Mouse (Mus musculus) ES-CJ7 (cell line): ENCODE measurements around the gene 2210016L21Rik.

Experiments
- DNase-seq: peaks from one replicate; pipeline ENCODE4 v3.0.0; 2011; ENCODE audit warnings: low read depth, low spot score

The 2210016L21Rik gene

DNA sequence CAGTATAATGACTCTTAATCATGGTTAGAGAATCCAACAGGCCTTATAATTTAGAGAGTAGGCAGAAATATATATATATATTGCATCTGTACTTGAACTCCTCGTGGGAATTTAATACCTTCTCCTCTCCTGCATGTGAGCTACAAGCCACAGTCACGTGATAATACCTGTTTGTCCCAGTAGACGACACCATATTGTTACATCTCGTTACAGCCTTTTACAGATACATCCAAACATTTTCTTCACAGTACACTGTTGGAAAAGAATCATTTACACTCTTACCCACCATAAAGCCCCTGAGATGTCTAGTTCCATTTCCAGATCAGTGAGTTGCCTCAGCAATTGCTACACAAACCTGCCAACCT, 790 bp downstream of the 2210016L21Rik start:
- no peak for DNase-seq

DNA sequence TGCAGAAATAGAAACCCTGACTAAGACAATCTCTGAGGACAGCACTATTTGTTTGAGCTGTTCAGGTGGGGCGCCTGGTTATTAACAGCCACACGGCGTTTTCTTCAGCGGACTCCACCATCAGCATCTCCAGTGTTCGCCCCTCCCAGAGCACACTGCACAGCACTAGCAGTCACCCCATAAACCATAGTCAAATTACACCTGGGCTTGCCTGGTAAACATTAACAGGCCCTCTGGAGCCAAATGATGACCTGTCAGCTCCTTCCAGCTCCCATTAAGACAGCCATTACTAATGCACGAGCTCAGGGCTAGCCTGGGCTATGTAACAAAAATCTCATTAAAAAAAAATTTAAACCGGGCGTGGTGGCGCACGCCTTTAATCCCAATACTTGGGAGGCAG, 3.1 kb downstream of the 2210016L21Rik start:
- DNase-seq, result no peak

DNA sequence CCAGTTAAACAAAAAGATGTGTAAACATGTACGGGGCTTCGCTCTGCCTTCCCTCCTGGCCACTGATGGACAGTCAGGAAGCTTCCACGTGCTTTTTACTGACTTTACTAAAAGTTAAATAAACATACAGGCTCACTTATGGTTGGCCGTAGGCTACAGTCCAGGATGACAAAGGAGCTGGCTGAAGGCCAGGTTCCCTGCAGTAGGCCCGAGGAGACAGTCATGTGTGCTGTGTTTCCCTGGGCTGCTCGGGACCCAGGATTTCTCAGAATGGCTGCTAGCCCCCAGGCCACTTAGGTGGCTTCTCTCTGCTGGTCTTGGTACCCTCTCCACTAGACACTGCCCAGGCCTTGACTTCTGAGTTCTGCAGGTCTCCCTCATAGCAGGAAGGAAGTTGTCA, 6.9 kb downstream of the 2210016L21Rik start:
- DNase-seq, result no peak

DNA sequence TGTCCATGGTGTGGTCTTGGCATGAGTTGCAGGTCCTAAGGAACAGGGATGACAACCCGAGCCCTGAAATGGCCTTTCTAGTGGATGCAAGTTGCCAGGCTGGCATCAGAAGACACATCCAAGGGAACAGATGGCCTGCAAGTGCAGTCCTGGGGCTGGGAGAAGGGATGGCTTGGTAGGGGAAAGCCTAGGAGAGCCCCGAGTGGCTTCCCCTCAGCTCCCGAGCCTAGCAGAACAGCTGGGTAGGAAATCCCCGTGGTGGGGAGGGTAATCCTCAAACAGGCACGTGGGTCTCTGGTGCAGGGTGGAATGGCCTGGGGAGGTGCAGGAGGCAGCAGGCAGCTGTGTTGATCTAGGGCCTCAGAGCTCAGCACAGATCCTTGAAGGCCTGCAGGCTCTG, 7.4 kb downstream of the 2210016L21Rik start:
- no peak for DNase-seq

DNA sequence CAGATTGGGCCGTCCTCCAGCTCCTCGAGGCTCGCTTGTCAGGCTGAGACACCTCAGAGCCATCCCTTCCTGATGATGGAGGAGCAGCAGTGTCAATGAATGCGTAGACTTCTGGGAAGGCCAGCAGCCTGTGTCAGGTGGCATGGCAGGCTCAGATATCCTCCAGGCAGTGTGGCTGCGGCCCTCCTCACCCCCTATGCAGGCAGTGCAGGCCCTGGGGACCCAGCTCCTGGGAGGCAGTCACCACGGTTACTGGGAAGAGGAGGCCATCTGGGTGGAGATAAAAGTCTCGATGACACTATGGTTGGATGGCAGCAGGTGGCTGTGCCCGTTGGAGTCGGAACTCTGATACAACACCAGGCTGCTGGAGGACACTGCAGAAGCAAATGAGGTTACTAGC, 7.9 kb downstream of the 2210016L21Rik start:
- DNase-seq, result no peak

DNA sequence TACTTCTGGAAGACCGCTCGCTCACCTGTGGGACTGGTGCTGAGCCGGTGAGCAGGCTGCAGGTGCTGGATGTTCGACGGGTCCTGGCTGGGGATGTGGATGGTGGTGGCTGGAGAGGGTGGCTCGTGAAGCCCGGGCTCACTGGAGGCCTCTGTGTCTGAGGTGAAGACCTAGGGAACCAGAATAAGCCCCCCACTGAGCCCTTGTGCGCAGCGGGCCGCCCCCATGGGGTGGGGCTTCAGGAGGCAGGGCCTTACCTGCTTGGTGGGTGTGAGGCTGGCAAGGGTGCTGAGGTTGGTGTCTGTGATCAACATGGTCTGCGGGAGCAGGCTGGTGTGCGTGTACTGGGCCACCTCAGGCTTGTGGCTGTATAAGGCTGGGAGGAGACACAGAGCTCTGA, 8.7 kb downstream of the 2210016L21Rik start:
- DNase-seq, result no peak

DNA sequence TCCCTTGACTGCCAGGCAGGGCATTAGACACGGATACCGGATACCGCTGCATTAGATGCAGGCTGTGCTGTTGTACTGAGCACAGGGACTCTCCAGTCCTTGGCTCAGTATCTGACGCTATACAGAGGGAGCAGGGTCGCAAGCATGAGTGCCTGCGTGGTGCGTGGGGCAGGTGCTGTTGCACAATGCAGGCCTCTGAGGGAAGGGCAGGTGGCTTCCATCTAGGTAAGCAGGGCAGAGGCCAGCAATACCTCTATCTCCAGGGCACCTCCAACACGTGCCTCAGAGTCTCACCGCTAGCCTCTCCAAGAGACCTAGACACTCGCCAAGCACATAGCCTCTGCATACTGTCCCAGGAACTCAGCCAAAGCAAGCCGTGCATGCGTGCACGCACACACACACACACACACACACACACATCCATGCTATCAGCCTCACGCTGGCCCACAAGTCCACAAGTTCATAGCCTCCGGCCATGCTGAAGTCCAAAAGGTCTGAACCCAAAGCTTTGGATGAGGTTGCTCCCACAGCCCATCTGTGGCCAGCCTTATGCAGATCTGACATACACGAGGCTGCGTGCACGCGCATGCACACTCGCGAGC, 9.4 kb downstream of the 2210016L21Rik start:
- no peak for DNase-seq

DNA sequence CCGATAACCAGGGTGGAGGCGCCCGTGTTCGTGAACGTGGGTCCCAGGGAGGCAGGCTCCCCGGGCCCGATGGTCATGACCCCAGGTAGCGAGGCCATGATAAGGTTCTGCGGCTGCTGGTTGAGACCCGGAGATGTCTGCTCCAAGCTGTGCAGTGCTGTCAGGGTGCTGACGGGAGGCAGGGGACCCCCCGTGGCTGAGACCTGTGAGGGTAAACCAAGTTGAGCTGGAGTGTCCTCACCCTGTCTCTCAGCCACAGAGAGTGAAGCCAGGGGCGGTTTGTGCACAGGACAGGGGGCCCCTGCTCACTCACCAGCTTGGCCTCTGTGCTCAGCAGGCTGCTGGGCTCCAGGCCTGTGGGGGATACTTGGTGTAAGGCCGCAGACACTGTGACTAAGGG, 11.4 kb downstream of the 2210016L21Rik start:
- no peak for DNase-seq

DNA sequence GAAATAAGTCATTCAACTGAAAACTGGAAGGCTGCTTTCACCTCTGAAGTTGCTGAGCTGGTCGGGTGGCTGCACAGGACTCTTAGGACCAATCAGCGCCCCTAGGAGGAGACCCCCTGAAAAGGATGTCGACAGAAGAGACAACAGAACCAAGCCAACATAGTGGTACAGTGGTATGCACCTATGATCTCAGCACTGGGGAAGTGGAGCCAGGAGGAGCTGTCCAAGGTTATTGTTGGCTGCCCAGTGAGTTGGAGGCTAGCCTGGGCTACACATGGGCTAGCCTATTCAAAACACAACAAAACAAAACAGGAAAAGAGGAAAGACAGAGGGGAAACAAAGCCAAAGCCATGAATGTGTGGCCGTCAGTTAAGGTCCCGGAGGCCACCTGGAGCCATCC, 16.1 kb downstream of the 2210016L21Rik start:
- no peak for DNase-seq

DNA sequence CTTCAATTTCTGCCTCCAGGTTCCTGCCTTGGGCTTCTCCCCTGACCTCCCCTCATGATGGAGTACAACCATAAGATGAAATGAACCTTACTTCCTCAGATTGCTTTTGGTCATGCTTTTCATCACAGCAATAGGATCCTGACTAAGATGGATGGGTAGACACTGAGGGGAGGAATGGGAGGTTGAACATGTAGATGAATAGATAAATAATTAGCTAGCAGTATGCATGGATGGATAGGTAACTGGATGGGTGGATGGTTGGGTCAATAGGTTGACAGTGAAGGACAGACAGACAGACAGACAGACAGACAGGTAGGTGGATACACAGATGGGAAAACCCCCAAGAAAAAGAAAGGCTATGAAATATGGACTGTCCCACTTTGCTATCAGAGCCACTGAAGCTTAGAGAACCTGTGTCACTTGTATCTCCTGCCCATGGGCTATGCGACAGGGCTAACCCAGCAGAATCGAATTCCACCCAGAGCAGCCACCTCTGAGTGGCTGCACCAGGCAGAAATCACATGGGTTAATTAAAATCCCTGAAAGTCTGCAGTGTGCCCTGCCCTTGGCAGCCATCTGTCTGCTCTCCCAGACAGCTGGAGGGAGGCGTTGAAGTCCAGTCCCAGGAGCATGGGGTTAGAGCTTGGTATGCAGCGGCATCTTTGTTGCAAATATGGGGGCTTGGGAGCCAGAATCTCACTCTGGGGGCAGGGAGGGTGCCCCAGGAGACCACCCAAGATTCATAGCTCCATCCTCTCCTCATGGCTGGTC, 19.8 kb downstream of the 2210016L21Rik start:
- DNase-seq, result no peak

DNA sequence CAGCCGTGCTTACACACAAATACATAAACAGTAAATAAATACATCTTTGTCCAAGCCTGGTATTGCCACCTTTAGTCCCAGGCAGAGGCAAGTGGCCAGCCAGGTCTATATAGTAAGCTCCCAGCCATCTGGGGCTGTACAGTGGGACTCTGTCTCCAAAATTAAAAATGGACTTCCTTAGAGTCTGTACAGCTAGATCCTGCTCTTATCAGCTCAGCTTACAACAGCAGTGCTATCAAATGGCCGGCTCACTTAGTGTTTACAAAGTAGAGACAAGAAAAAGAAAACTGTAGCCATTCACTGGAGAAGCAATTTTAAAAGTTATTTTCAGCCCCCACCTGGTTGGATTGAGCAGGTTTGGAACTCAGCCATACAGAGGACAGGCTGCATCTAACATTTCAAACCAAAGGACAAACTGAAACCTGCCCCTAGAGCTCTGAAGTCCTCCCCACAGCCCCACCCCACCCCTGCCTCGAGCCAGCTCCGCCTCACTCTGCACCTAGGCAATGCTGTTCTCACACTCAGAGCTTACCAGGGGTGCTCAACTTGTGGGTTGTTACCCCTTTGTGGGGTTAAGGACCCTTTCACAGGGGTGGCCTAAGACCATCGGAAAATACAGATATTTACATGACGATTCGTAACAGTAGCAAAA, 22.5 kb downstream of the 2210016L21Rik start:
- no peak for DNase-seq

DNA sequence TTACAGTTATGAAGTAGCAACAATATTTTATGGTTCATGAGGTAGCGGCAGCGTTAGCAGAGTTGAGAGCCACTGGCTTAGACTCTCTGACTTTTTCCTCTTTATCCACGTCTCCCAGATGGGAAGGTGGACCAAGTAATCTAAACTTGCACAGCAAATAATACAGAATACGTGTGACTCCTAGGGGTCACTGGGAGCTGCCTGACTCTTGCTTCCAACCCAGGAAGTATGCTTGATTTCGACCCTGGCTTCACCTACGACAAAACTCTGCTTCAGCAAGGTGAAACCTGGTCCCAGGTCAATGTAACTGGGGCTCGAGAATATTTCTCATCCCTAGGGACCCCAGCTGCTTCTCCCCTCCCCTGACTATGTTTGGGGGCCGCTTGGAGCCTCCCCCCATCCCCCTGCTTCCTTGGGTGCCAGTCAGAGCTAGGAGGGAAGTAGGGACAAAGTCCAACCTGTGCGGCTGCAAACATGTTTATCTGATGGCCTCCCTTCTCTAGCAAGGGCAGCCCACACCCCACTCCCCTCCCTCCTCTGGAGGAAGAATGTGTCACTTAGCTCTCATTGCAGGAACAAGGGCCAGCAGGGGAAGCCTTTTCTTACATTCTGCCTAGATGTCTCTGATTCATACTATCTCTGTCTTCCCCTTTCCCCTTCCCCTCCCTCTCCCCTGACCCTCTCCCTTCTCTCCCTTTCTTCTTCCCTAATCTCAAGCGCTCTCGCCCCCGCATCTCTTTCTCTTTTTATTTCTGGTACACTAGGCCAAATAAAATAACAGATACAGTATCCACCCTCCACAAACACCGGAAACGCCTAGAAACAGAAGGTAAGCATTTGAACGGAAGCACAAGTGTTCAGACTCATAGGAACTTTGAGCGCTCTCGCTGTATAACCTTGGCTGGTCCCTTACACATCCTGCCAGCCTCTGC, 23.3 kb downstream of the 2210016L21Rik start:
- no peak for DNase-seq

DNA sequence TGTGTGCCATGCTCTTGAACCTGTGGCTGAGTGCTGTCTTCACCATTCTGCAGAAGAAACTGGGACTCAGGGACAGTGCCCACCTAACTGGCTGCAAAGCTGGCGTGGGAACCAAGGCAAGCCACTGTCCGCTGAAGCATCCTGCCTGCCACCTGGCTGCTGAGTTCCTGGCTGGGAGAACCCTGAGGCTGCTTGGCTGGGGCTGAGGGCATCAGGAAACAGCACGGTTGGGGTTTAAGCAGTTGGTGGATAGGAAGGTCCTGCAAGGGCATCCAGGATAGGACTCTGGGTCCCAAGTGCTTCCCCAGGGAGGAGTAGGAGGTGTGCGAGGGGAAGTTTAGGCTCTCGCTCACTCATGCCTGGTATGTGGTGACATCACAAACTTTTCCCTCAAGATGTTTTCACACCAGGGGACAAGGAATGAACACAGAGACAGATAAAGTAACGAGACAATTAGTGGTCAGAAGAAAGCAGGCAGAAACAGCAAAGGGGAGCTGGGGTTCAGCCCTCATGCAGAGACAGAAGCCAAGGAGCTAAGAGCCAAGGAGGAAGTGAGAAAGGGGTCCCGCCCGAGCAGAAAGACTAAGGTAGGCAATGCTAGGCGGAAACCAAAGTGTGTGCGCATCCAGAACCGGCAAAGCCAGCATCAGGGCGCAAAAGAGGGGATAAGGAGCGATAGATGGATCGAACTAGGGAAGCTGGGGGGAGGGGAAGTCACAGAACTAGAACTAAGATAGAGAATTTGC, 25.7 kb downstream of the 2210016L21Rik start:
- no peak for DNase-seq

DNA sequence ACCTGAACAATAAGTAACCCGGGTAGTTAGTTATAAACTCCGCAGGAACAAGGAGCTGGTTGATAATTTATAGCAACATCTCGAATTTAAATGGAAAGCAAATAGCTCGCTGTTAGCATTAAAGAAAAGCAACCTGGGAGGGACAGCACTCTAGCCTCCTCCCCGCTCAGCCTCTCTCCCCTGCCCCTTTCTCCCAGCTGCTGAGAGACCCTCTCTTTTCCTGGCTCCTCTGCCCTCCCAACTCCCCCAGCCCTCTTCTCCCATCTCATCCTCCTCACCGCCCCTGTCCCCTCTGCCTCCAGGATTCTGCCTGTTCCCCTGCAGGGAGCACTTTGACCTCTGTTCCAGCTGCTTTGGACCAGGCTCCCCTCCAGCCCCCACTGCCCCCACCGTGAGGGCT, 26.7 kb downstream of the 2210016L21Rik start:
- no peak for DNase-seq

DNA sequence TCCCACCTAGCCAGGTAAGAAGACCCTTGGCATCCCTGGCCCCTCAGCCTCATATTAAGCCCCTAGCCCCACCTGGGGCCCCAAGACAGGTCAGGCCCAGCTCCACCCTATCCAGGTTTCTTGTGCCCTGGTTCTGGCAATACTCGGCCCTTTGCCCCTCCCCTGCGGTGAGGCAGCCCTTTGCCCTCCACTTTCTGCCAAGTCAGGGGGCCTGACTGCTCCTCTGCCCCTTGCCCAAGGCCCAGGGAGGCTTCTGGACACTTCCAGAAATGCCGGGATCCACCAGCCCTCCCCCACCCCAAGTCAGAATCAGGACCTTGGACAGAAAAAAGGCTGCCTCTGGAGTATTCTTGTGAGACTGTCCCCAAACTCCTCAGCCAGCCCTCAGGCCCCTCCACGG, 27.1 kb downstream of the 2210016L21Rik start:
- DNase-seq, result no peak

DNA sequence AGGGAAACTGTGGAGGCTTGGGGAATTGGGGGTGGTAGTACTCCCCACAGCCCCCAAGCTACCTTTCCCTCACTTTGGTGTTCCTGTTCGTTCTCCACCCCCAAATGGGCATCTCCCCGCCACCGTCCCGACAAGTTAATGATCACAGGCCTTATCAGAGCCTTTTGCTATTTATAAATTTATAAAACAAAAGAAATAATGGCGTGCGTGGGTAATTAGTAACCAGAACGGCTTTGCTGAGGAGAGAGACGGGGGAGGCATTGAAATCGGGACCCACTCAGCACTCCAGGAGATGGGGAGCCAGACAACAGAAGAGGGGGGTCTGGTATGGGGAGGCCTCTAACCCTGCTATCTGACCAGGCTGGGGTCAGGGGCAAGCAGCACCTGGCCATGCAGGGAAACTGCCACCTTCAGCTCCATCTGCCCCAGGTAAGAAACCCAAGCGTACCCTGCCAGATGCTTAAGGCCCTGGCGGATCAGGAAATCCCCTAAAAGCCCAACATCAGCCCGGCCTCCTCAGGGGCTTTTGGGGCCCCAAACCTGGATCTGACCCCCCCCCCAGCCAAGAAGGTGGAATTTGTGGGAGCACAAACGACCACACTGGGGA, 27.8 kb downstream of the 2210016L21Rik start:
- no peak for DNase-seq

DNA sequence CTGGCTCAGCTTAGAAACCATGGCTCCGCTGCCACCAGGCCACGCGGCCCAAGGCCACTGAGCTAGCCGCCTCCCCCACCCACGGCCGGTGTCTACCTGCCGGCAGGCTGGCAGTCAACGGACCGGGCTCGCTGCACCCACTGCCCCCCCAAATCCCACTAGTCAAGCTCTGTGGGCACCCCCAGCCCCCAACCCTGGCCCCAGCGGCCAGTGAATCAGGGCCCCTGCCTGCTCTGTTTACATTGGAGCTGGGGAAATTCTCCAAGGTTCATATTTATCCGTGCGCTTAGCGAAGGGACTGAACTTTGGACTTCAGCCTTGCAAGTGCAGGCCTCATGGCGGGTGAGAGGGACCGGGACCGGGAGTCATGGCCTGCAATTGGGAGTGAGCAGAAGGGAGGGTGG, 28.9 kb downstream of the 2210016L21Rik start, which contains the start of gene Hnf1a:
Gene Hnf1a (minus strand): TSS at position 271 of the 404 bp plus-strand sequence.
- no peak for DNase-seq

DNA sequence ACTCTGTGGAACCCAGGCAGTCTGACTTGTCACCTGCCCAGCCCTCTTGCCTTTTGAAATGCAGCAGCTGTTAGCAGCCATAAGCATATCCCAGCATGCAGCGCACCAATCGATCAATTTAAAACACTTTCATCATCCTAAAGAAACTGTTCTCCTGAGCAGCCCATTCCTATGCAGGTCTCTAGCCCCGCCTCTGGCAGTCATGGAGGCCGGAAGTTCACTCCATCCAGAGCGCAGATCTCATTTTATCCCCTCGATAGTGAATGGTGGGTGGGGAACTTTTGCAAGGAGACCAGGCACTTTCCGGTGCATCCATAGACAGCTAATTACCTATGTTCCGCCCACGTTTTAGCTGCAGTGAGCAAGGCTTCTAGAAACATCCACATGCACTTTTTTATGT, 30.2 kb downstream of the 2210016L21Rik start:
- DNase-seq, result peak; percentile 73

DNA sequence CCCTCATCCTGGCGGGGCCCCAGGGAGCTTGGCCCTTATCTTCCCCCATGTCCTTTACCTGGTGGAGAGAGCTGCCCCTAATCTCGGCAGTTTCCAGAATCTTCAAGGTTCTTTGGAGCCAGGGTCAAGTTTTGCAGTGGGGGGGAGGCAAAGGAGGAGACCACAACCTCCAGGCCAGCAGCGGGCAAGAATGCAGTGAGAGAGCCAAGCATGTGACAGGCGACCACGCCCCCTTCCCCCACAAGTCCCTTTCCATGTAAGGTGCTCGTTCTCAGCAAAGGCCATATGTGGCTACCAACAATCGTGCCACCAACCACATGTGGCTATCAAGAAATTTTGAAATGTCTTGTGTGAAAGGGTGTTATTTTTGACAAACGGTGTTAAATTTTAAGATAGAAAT, 31.2 kb downstream of the 2210016L21Rik start:
- DNase-seq, result no peak

DNA sequence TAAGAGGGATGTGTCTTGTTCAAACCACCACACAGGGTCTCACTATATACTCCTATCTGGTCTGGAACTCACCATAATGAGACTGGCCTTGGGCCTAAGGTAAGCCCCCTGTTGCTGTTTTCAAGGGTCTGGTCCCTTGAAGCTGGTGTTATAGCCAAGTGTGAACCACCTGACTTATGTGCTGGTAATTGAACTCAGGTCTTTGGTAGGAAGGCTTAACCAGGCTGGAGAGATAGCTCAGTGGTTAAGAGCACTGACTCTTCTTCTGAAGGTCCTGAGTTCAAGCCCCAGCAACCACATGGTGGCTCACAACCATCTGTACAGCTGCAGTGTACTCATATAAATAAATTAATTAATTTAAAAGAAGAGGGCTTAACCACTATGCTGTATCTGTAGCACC, 35.0 kb downstream of the 2210016L21Rik start:
- no peak for DNase-seq

DNA sequence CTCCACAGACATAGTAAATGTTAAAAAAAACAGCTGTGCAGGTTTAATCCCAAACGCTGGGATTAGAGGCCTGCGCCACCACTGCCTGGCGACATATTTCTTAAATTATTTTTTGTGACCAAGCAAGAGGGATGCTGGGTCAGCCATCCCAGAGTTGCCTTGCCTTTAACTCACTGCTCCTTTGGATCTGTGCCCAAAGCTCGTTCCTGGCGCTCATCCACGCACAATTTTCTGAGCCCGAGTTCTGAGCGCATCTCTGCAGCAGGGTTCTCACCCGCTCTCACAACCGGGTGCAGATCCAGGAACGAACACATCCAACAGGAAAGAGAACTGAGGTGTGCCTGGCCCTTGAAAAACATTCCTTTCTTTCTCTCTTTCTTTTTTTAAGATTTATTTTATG, 36.5 kb downstream of the 2210016L21Rik start:
- no peak for DNase-seq
